Mouse (Mus musculus): ENCODE data around the gene Lrrc59.

GRCm38 (mm10) chr11:94676754-94677606, 47.4 kb downstream of the Lrrc59 start, which contains the start of gene Xylt2:
- TF ChIP-seq POLR2AphosphoS2 (IDR thresholded peaks at IDR 0.05; ENCODE audit: low read depth, low read length): no peak
- TF ChIP-seq POLR2A (IDR thresholded peaks at IDR 0.05; ENCODE audit: low read depth, low read length): peak; percentile 89
